Mouse (Mus musculus) liver, postnatal 0 days (tissue): ENCODE measurements at regions not wholly inside any gene's neighbourhood (a gene's known extent, or its start where the extent isn't known, plus 50 kb on each side); places are given as distances from the start of the nearest gene placed in this dataset.

ENCODE experiments used
- CTCF ChIP-seq: sonication (generic); IDR thresholded peaks from 2 replicates; pipeline ENCODE4 v1.5.1; 2016; ENCODE audit warnings: antibody characterized with exemption, low read depth
- EP300 ChIP-seq: IDR thresholded peaks from 2 replicates; pipeline ENCODE4 v1.6.1; 2016; ENCODE audit warnings: antibody characterized with exemption, low read depth, mild to moderate bottlenecking

DNA sequence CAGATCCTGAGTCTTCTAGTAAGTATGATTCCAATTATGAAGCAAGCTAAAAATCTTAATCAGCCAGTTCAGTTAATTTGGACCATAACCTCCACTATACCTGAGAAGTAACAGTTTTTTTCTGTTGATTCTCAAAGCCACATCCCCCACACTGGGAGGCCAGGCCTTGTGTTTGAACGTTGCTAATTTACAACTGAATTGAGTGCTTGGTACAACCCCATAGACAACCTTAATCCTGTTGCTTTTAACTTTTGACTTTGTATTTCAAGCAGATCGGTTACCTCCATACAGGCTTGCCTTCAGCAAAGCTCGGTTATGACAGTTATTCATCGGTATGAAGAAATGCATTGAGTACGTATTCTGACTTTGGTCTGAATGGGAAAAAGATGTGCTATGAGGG, 105.3 kb downstream of the B3gnt5 start:
- no peak for TF ChIP-seq EP300
- TF ChIP-seq CTCF: no peak
